Mouse (Mus musculus) left cerebral cortex, postnatal 14 days (tissue): Measurements from ENCODE around the gene Slc1a2. TPM values are rescaled to one million over a fixed set of nuclear protein-coding genes. Genes with fewer than 3 reads are reported as not detected.

ENCODE experiments used
- DNase-seq, 2 experiments: peaks; one replicate each; pipeline ENCODE4 v3.0.0; 2021 to 2022; ENCODE audit warnings: low spot score in 2 of 2, mixed read lengths in 1 of 2
- intact Hi-C: fragments of 180-260 bp; cut with DNase I; formaldehyde crosslinking; loops from one replicate; pipeline ENCODE4 v1.15.1; 2025
- total RNA-seq, 2 experiments: library from RNA; stranded (reverse); gene quantifications; 2 replicates each; pipeline ENCODE4 v1.2.3; 2021

Slc1a2 gene
- total RNA-seq, 2 experiments from 2014 or later: 2,125 to 2,199 TPM

DNA sequence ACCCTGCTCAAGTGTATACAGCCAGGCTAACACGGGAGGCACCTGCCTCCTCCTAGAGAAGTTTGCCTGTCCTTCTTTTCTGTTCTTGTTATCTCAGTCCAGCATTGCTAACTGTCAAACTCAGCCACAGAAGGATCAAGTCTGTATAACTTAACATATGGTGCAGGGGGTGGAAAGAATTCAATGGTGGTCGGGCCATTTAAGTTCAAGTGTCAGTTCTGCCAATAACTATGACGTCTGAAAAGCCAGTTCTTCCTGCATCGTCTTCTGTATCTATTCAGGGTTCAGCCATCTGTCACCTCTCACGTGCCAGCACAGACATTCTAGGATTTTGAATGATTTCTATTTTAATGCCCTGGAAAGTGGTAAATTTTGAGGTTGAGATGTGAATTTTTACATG, 84.2 kb downstream of the Slc1a2 start:
- DNase-seq: peak; percentile 66 to 69
- intact Hi-C loops: loop anchor here (10.0 kb wide), 1 partner anchor 148 kb away; no protein-coding TSS in a partner anchor

- peak; percentile 59 to 76 for DNase-seq
- intact Hi-C loops: loop anchor here (10.0 kb wide), 1 partner anchor 149 kb away; no protein-coding TSS in a partner anchor
Measured at GRCm38 (mm10) chr2:102743918-102744696, 85.6 kb downstream of the Slc1a2 start.

DNA sequence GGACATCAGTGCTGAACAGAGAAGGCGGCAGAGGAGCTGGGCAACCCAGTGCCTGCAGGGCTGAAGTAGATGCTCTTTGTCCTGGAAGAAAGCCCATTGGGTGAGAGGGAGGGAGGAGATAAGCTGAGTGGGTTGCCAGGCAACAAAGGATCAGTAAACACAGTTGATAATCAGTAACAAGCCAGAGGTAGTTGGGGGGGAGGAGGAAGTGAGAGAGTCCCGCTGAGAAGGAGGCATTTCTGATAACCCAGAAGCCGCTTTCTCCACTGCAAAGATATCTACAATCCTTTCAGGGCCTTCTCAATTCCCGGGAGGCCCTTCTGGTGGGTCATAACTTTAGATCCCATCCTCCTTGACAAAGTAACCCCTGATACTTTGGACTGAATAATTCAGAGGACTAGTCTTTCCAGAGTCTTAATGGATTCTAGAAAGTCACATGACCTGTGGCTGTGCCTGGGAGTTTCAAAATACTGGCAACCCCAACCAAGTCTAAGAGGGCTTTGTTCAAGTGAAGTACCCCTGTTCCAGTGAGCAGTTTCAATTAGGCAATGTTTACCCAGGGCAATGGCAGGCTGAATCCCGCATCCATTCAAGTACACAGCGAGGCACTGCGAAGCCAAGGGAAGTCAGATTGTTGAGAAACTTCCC, 86.9 kb downstream of the Slc1a2 start:
- intact Hi-C loops: loop anchor here (10.0 kb wide), 1 partner anchor 151 kb away; no protein-coding TSS in a partner anchor
- DNase-seq: peak in 1 of 2 experiments; percentile 28

DNA sequence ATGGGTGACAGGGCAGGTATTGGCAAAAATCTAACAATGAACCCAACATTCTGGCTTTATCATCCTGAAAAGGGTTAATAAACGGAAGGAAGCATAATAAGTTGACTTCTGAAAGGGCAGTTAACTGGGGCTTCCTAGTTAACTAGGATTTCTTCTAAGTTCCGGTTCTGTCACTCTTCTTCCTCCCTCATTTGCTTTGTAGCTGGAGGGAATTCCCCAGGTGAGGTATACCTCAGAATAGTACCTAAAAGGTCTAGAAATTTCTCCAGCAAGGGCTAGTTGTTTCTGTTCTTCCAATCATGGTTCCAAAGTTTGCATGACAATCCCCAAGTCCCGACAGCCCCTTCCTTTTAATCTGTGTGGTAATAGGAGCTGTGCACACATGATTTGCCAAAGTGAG, 89.3 kb downstream of the Slc1a2 start:
- intact Hi-C loops: loop anchor here (10.0 kb wide), 1 partner anchor 153 kb away; no protein-coding TSS in a partner anchor
- DNase-seq: no peak

GRCm38 (mm10) chr2:102749926-102750325, 91.5 kb downstream of the Slc1a2 start:
- DNase-seq: no peak
- intact Hi-C loops: loop anchor here (10.0 kb wide), 1 partner anchor 155 kb away; no protein-coding TSS in a partner anchor

GRCm38 (mm10) chr2:102751846-102752245, 93.4 kb downstream of the Slc1a2 start:
- intact Hi-C loops: no loop called here
- DNase-seq: no peak

DNA sequence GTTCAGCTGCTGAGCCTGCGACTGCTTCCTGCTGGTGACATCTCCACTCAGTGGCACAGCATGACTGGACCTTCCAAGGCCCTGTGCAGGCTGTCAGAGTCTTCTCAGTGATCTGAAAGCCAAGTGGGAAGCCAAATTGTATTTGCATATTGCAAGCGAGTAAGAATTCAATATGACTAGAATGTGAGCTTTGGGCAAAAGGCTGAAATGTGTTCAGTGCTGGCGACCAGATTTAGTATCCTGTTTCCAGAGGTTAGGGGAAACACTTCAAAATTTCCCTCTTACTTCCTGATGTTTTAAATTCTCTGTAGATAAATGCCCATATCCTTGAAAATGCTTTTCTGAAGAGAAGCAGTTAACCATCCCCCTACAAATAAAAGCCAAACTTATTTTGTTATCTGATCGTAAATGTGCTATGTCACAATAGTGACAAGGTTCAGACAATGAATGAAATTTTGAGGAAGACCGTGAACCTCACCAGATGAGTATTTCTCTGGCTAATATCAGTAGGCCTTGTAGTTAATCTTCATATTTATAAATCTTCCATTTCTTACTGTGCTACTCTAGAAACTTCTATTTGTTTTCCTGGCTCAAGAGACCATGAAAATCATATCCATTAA, 98.9 kb downstream of the Slc1a2 start:
- no peak for DNase-seq

GRCm38 (mm10) chr2:102759479-102759878, 101.0 kb downstream of the Slc1a2 start:
- intact Hi-C loops: no loop called here
- peak in 1 of 2 experiments; percentile 21 for DNase-seq

More for the DNA sequence above, 98.9 kb downstream of the Slc1a2 start:
- intact Hi-C loops: no loop called here

GRCm38 (mm10) chr2:102760284-102761072, 102.0 kb downstream of the Slc1a2 start:
- no peak for DNase-seq
- intact Hi-C loops: no loop called here

DNA sequence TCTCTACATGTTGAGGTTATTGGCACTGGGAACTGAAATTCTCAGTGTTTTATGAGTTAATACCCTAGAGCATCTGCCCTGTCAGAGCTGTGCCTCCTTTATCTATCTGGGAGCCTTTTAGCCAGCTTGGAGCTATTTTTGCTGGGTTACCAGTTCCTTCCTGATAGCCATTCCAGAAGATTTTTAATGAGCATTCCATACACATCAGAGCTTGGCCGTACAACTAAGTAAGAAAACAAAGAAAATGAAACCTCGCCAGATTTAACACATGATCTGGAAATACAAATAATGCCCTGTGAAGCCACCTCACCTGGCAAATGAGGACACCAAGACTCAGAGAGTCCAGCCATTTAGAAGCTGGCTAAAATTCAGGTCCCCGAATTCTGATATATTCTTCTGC, 104.7 kb downstream of the Slc1a2 start:
- intact Hi-C loops: no loop called here

DNA sequence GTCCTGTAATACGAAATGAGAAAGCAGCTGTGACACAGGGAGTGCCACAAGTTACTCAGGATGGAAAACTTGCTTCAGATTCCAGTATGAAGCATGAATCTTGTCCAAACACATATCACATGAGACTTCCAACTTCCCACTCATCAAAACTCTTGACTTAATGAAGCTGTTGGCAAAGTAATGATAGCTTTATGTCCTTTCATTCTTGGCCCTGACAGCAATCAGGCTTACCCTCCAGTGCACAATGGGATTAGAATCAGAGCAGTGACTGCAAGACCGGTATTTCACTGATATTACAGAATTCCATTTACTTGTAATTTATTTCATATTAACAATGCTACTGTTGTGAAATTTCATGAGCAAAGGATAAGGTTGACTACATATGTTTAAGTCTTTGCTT, 105.5 kb downstream of the Slc1a2 start:
- DNase-seq: no peak
- intact Hi-C loops: no loop called here

More for the DNA sequence above, 104.7 kb downstream of the Slc1a2 start:
- no peak for DNase-seq

DNA sequence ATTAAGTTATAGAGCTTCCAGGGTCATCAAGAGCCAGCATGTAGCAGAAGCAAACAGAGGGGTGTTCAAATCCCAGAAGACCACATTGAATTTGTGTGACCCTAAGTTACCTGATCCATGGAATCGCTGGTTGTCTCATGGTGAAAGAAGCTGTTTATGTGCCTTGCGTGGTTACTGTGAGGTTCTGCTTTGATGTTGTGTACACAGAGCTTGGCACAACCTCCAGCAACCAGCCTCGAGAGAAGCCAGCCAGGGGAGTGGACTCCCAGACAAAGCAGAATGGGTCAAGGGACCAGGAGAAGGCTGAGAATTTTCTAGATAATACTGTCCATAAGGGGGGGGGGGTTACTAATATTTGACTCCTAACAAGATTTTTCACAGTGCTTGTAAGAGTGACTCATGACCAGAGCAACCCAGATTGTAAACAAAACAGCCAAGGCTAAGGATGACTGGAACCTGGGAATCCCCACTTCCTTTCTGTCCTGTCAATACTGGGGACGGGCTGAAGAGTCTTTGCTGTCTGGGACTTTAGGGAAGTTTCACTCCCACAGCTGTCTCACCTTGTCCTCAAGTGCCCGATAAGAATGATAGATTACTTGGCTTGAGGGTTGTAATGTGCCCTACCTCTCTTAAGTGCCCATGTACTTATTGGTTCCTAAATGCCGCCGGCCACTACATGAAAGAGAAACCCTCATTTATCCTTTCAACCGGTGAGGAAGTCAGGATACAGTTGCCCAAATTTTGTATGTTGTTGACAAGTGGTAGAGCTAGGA, 106.3 kb downstream of the Slc1a2 start:
- intact Hi-C loops: no loop called here
- no peak for DNase-seq

DNA sequence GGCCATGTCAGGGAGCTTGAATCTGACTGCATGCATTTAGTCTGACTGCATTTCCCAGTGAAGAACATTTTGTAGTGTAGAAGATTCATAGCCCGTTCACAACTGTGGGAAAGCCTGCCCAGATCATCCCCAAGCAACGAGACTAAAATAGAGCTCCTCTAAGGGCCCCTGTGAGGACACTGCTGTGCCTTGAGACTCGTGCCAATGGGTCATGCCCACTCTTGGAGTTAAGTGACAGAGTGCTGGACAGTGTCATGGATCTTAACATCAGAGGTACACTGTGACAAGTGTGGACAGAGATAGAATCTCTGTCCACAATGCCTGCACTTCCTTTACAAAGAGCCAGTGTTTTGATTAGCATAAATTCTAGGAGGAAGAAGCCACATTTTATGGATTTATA, 109.8 kb downstream of the Slc1a2 start:
- no peak for DNase-seq
- intact Hi-C loops: no loop called here

- intact Hi-C loops: no loop called here
- no peak for DNase-seq
Measured at GRCm38 (mm10) chr2:102771304-102771703, 112.8 kb downstream of the Slc1a2 start.

DNA sequence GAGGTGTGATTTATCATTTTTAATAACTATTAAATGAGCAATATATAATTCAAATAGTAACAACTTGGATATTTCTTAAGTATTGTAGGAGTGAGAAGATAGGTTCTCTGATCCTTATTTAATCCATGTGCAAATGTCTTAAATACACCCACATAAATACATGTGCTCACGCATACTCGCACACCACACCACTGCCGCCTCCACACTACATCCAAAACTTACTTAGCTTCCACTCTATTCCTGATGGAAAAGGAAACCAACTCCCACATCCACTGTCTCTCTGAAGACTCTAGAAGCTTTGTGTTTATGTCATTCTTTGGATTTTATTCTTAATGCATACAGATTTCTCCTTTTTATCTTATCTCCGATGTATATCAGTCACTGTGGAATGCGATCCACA, 113.8 kb downstream of the Slc1a2 start:
- DNase-seq: no peak
- intact Hi-C loops: no loop called here

GRCm38 (mm10) chr2:102774700-102775099, 116.2 kb downstream of the Slc1a2 start:
- no peak for DNase-seq
- intact Hi-C loops: no loop called here

DNA sequence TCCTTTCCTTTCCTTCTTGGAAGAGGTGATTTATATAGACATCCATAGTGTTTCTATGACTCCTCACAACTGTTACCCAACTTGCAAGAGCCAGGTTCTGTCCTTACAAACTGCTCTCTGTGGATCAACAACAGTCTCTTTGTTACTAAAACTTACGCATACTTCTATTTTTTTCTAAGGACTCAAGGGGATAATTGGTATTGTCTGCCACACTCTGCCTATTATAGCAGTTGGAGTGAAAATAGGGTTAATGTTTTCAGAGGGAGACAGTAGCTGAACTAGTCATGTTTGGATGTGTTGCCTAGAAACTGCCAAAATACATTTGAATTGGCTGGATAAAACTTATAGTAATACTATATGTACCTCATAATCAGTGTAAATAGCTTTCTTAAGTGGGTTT, 117.1 kb downstream of the Slc1a2 start:
- intact Hi-C loops: no loop called here
- no peak for DNase-seq

DNA sequence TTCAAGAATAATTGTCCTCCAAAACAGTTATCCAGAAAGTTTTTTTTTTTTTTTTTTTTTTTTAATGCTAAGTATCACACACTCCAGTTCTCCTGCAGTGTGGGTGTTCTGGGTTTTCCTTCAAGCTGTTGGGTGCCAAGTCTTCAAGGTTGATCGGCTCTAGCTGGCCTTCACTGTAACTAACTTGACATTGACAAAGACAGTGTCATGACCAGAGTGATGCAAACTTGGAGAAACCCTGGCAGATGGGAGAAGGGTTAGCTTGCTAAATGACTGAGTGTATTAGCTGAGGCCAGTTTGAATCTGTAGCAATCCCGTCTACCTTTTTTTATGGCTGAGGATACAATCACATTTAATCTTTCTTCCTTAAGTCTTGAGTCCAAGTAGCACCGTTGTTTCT, 119.7 kb downstream of the Slc1a2 start:
- no peak for DNase-seq
- intact Hi-C loops: no loop called here

GRCm38 (mm10) chr2:102782751-102783150, 124.3 kb downstream of the Slc1a2 start:
- DNase-seq: no peak
- intact Hi-C loops: no loop called here
